Mouse (Mus musculus) liver, embryonic 12.5 days (tissue): ENCODE data around the gene Aplp2. TPM values are rescaled to one million over a fixed set of nuclear protein-coding genes. Genes with fewer than 3 reads are reported as not detected.

ENCODE experiments used
- ATAC-seq: fragments of 200-750 bp; cut with Nextera tagmentation; 2 replicates; pipeline ENCODE4 v1.8.0; 2017; ENCODE audit warnings: moderate number of reproducible peaks, mild to moderate bottlenecking, moderate library complexity
- H3K27ac ChIP-seq: fragments of 300-500 bp; sonication (generic); 2 replicates; pipeline ENCODE4 v1.5.1; 2016; ENCODE audit warnings: mild to moderate bottlenecking
- H3K27me3 ChIP-seq: fragments of 300-500 bp; sonication (generic); replicated peaks from 2 replicates; pipeline ENCODE4 v1.6.1; 2016; ENCODE audit warnings: mild to moderate bottlenecking, moderate library complexity
- H3K36me3 ChIP-seq: fragments of 300-500 bp; sonication (generic); 2 replicates; pipeline ENCODE4 v1.6.1; 2016; ENCODE audit warnings: mild to moderate bottlenecking, moderate library complexity
- H3K4me1 ChIP-seq: fragments of 300-500 bp; sonication (generic); 2 replicates; pipeline ENCODE4 v1.6.1; 2016
- H3K4me2 ChIP-seq: fragments of 300-500 bp; sonication (generic); 2 replicates; pipeline ENCODE4 v1.6.1; 2016; ENCODE audit warnings: mild to moderate bottlenecking, moderate library complexity
- H3K4me3 ChIP-seq: fragments of 300-500 bp; sonication (generic); 2 replicates; pipeline ENCODE4 v1.5.1; 2016; ENCODE audit warnings: mild to moderate bottlenecking, moderate library complexity
- H3K9ac ChIP-seq: fragments of 300-500 bp; sonication (generic); 2 replicates; pipeline ENCODE4 v1.6.1; 2016; ENCODE audit warnings: mild to moderate bottlenecking, moderate library complexity
- H3K9me3 ChIP-seq: fragments of 300-500 bp; sonication (generic); replicated peaks from 2 replicates; pipeline ENCODE4 v1.6.1; 2016; ENCODE audit warnings: mild to moderate bottlenecking, moderate library complexity
- WGBS: fragments of 180-500 bp; shearing (Covaris S2); methylation state at CpG from one replicate; pipeline ENCODE4 v1.1.7; 2016; ENCODE audit not compliant: insufficient replicate concordance; 5-methylcytosine and 5-hydroxymethylcytosine counted together
- polyA plus RNA-seq: library from polyadenylated mRNA; unstranded; fragments of >200 nt; fragmentation: Nextera tagmentation; extraction: Ambion mirVana; gene quantifications from 2 replicates; pipeline ENCODE4 v1.2.1, GENCODE M21; 2016

The Aplp2 gene
- polyA plus RNA-seq, 1 experiment from 2014 or later: 212 TPM

DNA sequence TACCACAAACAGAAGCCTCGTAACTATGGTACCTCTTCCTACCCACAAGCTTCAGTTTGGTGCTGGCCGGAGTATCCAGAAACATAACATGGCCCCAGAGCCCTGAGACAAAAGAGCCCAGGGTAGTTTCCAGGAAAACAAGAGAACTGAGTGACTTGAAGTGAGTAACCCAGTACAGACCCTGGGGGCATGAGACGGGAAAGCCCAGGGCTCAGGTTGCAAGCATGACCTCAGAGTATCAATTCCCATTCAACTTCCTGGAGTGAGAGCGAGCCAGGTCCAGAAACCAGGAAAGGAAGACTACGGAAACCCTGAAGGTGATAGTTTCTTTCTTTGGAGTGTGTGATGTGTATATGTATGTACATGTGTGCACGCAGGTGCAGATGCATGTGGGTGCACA, 94.1 kb downstream of the Aplp2 start:
- no peaks in the 10 kb centered on the region for H3K4me1 ChIP-seq
- no peaks in the 10 kb centered on the region for H3K9me3 ChIP-seq
- no peaks in the 10 kb centered on the region for H3K27me3 ChIP-seq
- H3K27ac ChIP-seq: no peak overlapping the region
- ATAC-seq: no peak
- no peak overlapping the region for H3K9ac ChIP-seq
- 72% methylated on average over 6 of the region's 6 CpGs for WGBS
- H3K4me3 ChIP-seq: no peak overlapping the region
- no peaks in the 10 kb centered on the region for H3K36me3 ChIP-seq
- H3K4me2 ChIP-seq: no peak overlapping the region

DNA sequence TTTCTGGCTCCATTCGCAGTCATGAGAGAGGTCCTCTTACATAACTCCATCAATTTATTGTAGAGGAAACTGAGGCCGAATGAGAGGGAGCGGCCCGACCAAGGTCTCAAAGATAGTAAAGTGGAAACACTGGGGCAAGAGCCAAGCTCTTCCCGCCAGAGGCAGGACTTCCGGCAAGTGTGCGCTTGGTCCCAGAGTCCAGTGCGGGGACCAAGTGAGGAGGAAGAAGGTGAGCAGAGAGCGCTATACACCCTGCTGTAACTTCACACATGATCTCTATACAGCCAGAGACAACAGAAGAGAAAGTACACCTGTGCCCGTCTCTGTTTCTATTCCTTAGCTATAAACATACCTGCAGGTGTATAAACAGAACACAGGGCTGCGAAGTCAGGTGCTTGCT, 94.5 kb downstream of the Aplp2 start:
- Histone ChIP-seq H3K4me2 (no peak overlapping the region), H3K4me1 (no peaks in the 10 kb centered on the region), H3K9me3 (no peaks in the 10 kb centered on the region), H3K27ac (no peak overlapping the region), H3K27me3 (no peaks in the 10 kb centered on the region), H3K4me3 (no peak overlapping the region), H3K36me3 (no peaks in the 10 kb centered on the region), H3K9ac (no peak overlapping the region)
- no peak for ATAC-seq
- WGBS: 78% methylated on average over 11 of the region's 11 CpGs

DNA sequence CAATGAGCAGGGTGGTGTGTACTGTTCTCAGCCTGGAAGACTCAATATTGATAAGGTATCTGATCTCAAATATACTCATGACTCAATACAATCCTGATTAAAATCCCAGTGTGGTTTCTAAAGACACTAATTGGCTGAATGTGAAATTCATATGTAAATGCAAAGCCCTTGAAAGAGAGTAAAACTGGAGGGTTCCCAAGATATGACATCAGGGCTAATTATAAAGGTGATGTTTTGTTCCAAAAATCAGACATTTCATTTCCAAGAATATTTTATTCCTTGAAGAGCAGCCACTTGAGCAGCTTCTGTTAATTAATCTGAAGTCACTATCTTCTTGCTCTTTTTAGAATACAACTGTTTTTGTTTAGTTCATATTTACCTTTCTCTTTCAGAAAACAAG, 96.0 kb downstream of the Aplp2 start:
- Histone ChIP-seq H3K4me3 (no peak overlapping the region), H3K9me3 (no peaks in the 10 kb centered on the region), H3K36me3 (no peaks in the 10 kb centered on the region), H3K27ac (no peak overlapping the region), H3K4me1 (no peaks in the 10 kb centered on the region), H3K27me3 (no peaks in the 10 kb centered on the region), H3K4me2 (no peak overlapping the region), H3K9ac (no peak overlapping the region)
- no peak for ATAC-seq

DNA sequence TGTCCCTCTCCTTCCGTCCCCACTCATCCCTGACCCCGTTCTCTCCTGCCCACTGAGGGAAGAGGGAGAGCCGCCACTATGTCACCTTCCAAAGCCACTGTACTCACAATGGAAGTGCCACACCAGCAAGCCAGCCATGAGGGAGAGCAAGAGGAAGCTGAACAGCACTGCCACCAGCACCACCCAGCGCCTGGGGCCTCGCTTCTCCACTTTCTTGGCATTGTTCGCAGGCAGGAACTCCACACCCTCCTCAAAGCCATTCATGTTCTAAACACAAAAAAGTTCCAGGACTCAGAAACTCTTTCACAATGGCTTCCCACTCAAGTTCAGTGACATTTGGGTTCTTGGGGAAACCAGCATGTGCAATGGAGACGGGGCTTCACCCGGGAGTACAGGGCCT, 103.2 kb downstream of the Aplp2 start:
- 80% methylated on average over 8 of the region's 8 CpGs for WGBS

More for the DNA sequence above, 103.2 kb downstream of the Aplp2 start:
- Histone ChIP-seq H3K9me3 (no peaks in the 10 kb centered on the region), H3K4me1 (no peaks in the 10 kb centered on the region), H3K4me2 (no peak overlapping the region), H3K27me3 (0 out of 2 replicates have a peak, but pooled peaks cover 3% of the 10 kb centered on the region), H3K36me3 (no peaks in the 10 kb centered on the region), H3K4me3 (no peak overlapping the region), H3K9ac (no peak overlapping the region), H3K27ac (no peak overlapping the region)
- ATAC-seq: no peak

Other genes starting within 250 kb of the Aplp2 start
- gene Zbtb44, start 181.2 kb downstream of the Aplp2 start, polyA plus RNA-seq: 10.2 and 10.4 TPM in 2 replicates
- 0.28 and 0.38 TPM in 2 replicates for gene St14, start 80.0 kb downstream of the Aplp2 start, polyA plus RNA-seq
- 4.1 and 4.7 TPM in 2 replicates for gene Prdm10, start 68.7 kb upstream of the Aplp2 start, polyA plus RNA-seq
- gene Nfrkb, start 174.4 kb upstream of the Aplp2 start, polyA plus RNA-seq: 8.6 and 9.3 TPM in 2 replicates